Mouse (Mus musculus): ENCODE measurements at regions not wholly inside any gene's neighbourhood (a gene's known extent, or its start where the extent isn't known, plus 50 kb on each side); places are given as distances from the start of the nearest gene placed in this dataset.

GRCm38 (mm10) chr16:55747250-55747649, 91.4 kb downstream of the Nfkbiz start:
- TF ChIP-seq CTCF (IDR thresholded peaks at IDR 0.05; ENCODE audit: low read depth, low read length) (no peak), GATA1 (IDR thresholded peaks at IDR 0.05; ENCODE audit: borderline replicate concordance, low read length) (no peak)
